Mouse (Mus musculus) liver, embryonic 11.5 days (tissue): ENCODE data around the gene Plcb4. TPM values are rescaled to one million over a fixed set of nuclear protein-coding genes. Genes with fewer than 3 reads are reported as not detected.

Source experiments
- ATAC-seq: fragments of 200-750 bp; cut with Nextera tagmentation; replicated peaks from 2 replicates; pipeline ENCODE4 v1.8.0; 2017; ENCODE audit warnings: moderate number of reproducible peaks, mild to moderate bottlenecking, moderate TSS enrichment, moderate library complexity; ENCODE audit not compliant: low FRiP score
- DNase-seq: peaks from one replicate; pipeline ENCODE4 v3.0.0-alpha.2; 2017; ENCODE audit warnings: low spot score
- H3K27ac ChIP-seq: fragments of 300-500 bp; sonication (generic); 2 replicates; pipeline ENCODE4 v1.5.1; 2014; ENCODE audit warnings: mild to moderate bottlenecking, low read depth, low read length, control low read depth
- H3K27me3 ChIP-seq: fragments of 300-500 bp; sonication (generic); replicated peaks from 2 replicates; pipeline ENCODE4 v1.6.1; 2014; ENCODE audit warnings: low read length, mixed read lengths; ENCODE audit not compliant: control insufficient read depth, insufficient read depth
- H3K36me3 ChIP-seq: fragments of 300-500 bp; sonication (generic); 2 replicates; pipeline ENCODE4 v1.6.1; 2014; ENCODE audit warnings: mild to moderate bottlenecking, low read length, moderate library complexity, mixed read lengths; ENCODE audit not compliant: control insufficient read depth, insufficient read depth
- H3K4me1 ChIP-seq: fragments of 300-500 bp; sonication (generic); replicated peaks from 2 replicates; pipeline ENCODE4 v1.6.1; 2014; ENCODE audit warnings: low read length, mixed read lengths; ENCODE audit not compliant: control insufficient read depth, insufficient read depth
- H3K4me2 ChIP-seq: fragments of 300-500 bp; sonication (generic); 2 replicates; pipeline ENCODE4 v1.6.1; 2014; ENCODE audit warnings: mild to moderate bottlenecking, control low read depth, moderate library complexity
- H3K4me3 ChIP-seq: fragments of 300-500 bp; sonication (generic); 2 replicates; pipeline ENCODE4 v1.5.1; 2014; ENCODE audit warnings: low read depth, low read length, control low read depth
- H3K9ac ChIP-seq: fragments of 300-500 bp; sonication (generic); 2 replicates; pipeline ENCODE4 v1.6.1; 2014; ENCODE audit warnings: low read depth, low read length, control low read depth
- H3K9me3 ChIP-seq: fragments of 300-500 bp; sonication (generic); 2 replicates; pipeline ENCODE4 v1.6.1; 2016; ENCODE audit warnings: low read length, inconsistent platforms, mixed read lengths; ENCODE audit not compliant: control insufficient read depth
- WGBS: fragments of 180-500 bp; shearing (Covaris S2); extraction: QIAGEN DNeasy Blood & Tissue Kit; methylation state at CpG from one replicate; pipeline ENCODE4 v1.1.7; 2014; 5-methylcytosine and 5-hydroxymethylcytosine counted together
- polyA plus RNA-seq: library from polyadenylated mRNA; unstranded; fragments of >200 nt; fragmentation: Nextera tagmentation; extraction: Ambion mirVana; gene quantifications from 2 replicates; pipeline ENCODE4 v1.2.1, GENCODE M21; 2014

Plcb4 gene
- polyA plus RNA-seq, 1 experiment from 2014 or later, result 10.3 TPM

DNA sequence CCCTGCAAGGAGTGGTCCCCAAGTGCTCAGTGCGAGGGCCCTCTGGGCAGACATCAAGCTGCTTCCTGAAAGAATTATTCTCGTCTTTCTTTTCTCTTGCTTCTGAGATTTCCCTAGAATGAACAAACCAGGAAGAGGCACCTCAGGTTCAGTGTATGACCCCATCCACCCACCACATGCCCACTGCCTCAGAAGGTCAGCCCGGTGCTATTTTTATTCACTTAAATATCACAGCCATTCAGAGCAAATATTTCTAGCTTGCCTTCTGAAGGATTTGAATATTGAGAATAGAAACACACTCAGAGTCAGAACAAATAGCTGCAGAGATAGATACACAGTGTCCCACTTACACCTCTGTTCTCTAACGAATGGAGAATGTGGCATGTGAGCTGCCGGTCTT lies 193.2 kb downstream of the Plcb4 start:
- DNase-seq, result no peak
- WGBS, result 84% methylated on average over 5 of the region's 5 CpGs
- Histone ChIP-seq H3K9ac (no peak overlapping the region), H3K27me3 (no peaks in the 10 kb centered on the region), H3K36me3 (no peaks in the 10 kb centered on the region), H3K27ac (no peak overlapping the region), H3K4me1 (no peaks in the 10 kb centered on the region), H3K4me2 (no peak overlapping the region), H3K9me3 (no peaks in the 10 kb centered on the region), H3K4me3 (no peak overlapping the region)
- ATAC-seq, result no peak

DNA sequence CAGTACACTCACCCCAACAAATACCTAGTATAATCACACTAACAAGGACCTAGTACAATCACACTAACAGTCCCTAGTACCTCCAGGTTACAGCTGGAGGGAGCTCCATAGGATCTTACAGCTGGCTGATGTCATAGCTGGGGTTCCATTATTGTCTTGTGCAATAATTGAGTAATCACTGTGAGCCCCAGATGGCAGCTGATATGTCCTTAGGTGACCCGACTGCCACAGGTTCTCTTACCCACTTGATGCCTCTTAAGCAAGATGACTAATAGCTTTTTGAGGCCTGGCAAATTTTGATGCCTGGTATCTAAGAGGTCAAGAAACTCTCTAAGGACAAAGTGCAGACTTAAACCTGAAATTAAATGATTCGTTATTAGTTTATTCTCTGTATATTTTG lies 194.3 kb downstream of the Plcb4 start:
- Histone ChIP-seq H3K36me3 (no peaks in the 10 kb centered on the region), H3K4me2 (no peak overlapping the region), H3K4me1 (no peaks in the 10 kb centered on the region), H3K9ac (no peak overlapping the region), H3K9me3 (no peaks in the 10 kb centered on the region), H3K27ac (no peak overlapping the region), H3K27me3 (no peaks in the 10 kb centered on the region), H3K4me3 (no peak overlapping the region)
- DNase-seq (no peak), ATAC-seq (no peak)
- 78% methylated on average over 2 of the region's 2 CpGs for WGBS

DNA sequence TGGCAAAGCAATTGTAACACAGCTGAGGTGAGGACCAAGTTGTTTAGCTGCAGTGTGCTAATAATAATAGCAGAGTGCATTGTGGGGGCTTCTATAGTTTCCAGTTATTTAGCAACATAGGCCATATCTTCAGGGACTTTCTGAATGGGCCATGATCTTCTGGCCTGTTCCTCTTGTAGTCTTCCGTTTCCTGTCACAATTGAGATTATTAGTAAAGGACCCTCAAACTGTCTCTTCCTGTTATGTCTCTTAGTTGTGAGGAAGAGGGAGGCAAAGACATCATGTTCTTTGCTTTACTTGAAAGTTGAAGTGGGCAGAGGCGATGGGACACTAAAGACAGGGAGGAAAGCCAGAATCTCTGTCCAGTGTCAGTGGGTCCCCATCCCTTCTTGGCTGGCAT lies 195.2 kb downstream of the Plcb4 start:
- Histone ChIP-seq H3K27me3 (no peaks in the 10 kb centered on the region), H3K4me1 (no peaks in the 10 kb centered on the region), H3K9me3 (no peaks in the 10 kb centered on the region), H3K4me2 (no peak overlapping the region), H3K4me3 (no peak overlapping the region), H3K9ac (no peak overlapping the region), H3K27ac (no peak overlapping the region), H3K36me3 (no peaks in the 10 kb centered on the region)
- DNase-seq, result no peak
- 75% methylated on average over 2 of the region's 2 CpGs for WGBS
- ATAC-seq, result no peak

DNA sequence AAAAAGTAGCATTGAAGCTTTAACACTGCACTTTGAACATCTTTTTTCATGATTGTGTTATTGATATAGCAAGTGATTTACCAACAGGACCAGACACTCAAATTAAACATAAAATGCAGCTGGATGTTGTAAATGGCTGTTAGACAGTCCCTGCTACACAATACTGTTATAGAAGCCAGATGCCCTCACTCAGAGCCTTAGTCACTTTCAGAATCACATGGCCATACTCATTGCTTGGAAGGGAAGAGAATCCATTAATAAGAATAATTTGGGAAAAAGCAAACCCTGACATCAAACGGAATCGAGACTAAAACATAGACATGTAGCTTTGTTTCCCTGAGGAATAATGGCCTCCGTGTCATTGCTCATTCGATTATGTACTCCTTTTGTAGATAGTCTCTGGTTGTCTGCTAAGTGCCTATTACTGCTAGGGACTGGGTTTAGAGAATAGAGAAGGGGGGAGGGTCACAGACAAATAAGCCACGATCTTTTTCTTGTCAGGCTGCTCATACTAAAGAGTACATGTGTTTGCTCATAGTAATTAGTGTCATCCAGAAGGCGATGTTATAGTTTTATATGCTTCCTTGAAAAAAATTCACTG lies 197.2 kb downstream of the Plcb4 start:
- Histone ChIP-seq H3K27me3 (no peaks in the 10 kb centered on the region), H3K4me2 (no peak overlapping the region), H3K27ac (no peak overlapping the region), H3K9me3 (no peaks in the 10 kb centered on the region), H3K4me3 (no peak overlapping the region), H3K36me3 (no peaks in the 10 kb centered on the region), H3K4me1 (no peaks in the 10 kb centered on the region), H3K9ac (no peak overlapping the region)
- DNase-seq (no peak), ATAC-seq (no peak)
- 82% methylated on average over 6 of the region's 6 CpGs for WGBS

DNA sequence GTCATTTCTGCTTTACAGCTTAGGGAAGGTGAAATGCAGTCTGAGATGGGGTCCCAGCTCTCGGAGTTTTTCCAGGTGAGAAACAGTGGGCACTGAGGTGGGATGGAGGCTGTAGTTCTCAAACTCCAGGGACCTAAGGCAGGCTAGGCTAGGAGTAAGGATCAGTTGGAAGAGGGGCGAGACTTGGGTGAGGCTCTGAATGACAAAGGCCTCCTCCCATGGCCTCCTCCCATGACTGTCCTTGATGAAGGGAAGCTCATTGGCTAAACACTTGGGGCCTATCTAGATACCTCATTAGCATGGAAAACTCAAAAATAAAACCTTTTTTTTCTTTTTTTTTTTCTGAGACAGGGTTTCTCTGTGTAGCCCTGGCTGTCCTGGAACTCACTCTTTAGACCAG lies 198.0 kb downstream of the Plcb4 start:
- H3K36me3 ChIP-seq, result no peaks in the 10 kb centered on the region
- no peak overlapping the region for H3K4me3 ChIP-seq
- no peak overlapping the region for H3K4me2 ChIP-seq
- no peak overlapping the region for H3K27ac ChIP-seq
- no peaks in the 10 kb centered on the region for H3K4me1 ChIP-seq
- H3K9ac ChIP-seq, result no peak overlapping the region
- no peak for DNase-seq
- ATAC-seq, result no peak
- H3K9me3 ChIP-seq, result no peaks in the 10 kb centered on the region
- WGBS, result 89% methylated on average over 2 of the region's 2 CpGs
- H3K27me3 ChIP-seq, result no peaks in the 10 kb centered on the region

DNA sequence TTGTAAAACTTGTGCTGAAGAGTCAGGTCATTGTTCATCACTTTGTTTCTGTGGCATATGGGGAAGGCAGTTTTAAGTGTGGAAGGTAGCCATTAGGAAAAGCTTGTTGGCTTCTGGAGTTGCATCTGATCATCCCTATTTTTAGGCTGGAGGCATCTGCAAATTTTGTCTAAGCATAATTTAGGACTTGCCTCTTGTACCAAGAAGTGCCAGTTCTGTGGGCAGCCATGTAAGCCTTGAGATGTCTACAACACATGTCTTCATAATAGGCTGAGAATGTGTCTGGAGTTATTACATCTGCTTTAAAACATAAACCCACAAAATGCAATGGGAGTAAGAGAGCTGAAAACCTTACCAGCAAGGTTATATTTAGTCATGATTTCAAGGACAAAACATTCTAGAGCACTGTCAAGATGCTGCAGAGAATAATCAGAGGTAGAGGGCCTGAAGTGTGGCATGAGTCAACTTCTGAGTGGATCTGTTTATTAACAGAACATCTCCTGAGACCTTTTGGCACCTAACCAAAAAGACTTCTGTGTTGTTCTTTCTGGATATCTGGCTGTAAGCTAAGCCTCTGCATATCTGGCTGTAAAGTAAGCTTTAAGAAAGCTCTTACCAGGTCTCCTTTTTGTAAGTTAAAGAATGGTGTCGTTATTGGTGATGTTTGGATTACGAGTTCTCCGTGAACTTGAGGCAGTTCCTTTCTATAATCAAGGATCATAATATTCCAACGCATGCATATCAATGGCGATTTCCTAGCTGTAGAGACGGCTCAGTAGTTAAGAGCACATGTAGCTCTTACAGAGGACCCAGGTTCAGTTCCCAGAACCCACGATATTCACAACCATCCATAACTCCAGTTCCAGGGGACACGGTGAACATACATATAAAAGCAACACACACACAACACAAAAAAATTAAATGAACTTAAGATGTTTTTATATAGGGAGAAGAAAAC lies 203.0 kb downstream of the Plcb4 start:
- Histone ChIP-seq H3K9me3 (no peaks in the 10 kb centered on the region), H3K4me1 (0 out of 2 replicates have a peak, but pooled peaks cover 4% of the 10 kb centered on the region), H3K36me3 (no peaks in the 10 kb centered on the region), H3K27ac (no peak overlapping the region), H3K4me3 (no peak overlapping the region), H3K9ac (no peak overlapping the region), H3K4me2 (no peak overlapping the region), H3K27me3 (no peaks in the 10 kb centered on the region)
- 85% methylated on average over 8 of the region's 8 CpGs for WGBS
- ATAC-seq (no peak), DNase-seq (no peak)

DNA sequence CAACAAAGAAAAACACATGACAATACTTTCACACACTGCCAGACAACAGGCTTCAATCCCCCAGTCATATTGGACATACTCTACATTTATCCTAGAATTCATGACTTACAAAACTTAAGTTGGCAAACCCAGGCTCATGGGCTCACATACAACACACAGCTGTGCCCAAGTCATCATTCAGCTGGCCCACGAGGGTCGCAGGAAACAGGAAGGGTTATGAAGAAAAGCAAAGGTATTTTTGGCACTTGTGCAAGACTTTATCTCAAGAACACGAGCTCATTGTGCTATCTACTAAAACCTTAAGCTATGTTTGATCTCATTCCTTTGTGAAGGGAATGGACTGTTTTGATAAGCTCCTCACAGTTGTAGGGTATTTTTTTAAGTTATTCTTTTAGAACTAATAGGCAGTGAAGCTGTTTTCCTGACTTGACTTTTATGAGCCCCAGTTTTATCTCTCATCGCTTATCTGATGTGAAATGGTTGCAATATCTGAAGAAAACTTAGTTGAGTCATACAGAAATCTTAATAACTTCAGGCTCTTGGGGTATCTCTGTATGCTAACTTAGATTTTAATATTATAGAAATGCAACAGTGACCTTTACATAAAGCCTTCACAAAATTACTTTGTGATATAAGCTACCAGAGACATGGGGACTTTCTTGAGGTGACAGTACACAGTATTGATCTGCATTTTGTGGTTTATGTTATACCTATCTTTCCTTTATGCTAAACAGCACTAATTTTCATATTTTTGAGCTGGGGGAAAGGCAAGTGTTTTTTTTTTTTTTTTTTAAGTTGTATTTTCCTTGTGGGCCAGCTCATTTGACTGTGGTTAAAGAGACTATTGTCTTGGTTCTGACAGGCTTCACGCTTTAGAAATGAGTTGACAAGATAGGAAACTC lies 203.9 kb downstream of the Plcb4 start:
- Histone ChIP-seq H3K9ac (no peak overlapping the region), H3K4me2 (no peak overlapping the region), H3K27ac (no peak overlapping the region), H3K27me3 (no peaks in the 10 kb centered on the region), H3K4me1 (0 out of 2 replicates have a peak, but pooled peaks cover 4% of the 10 kb centered on the region), H3K9me3 (no peaks in the 10 kb centered on the region), H3K4me3 (no peak overlapping the region), H3K36me3 (no peaks in the 10 kb centered on the region)
- WGBS, result 42% methylated on average over 5 of the region's 5 CpGs
- no peak for DNase-seq
- peak; percentile 73 for ATAC-seq

DNA sequence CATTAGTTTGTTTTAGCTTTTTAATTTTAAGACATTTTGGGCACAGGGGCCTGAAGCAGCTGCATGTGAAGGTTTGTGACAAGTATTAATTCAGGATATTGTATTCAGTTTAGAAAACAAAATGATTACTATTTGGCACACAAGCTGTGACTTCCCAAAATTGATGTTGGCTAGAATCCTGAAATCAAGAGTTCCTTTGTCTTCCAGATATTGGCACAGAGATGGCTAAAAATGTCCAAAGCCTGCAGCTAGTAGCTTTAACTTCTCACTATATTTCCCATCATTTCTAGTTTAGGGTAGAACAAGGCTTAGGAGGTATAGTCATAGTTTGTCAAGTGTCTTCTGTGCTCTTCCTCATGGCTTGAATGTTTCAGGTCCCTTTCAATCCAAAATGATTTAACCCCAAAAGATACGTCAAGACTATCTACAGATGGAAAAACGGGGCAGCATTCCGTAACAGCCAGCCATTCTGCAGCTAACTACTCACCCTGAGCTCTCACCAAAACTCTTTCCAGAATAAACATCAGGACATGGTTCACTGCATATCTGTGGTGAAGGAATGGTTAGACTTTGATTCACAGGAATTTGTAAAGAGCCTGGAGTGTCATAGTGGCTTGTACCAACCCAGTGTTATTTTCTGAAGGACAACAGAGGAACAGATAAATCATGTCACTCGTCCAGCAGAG lies 204.7 kb downstream of the Plcb4 start:
- Histone ChIP-seq H3K9me3 (no peaks in the 10 kb centered on the region), H3K9ac (no peak overlapping the region), H3K27me3 (no peaks in the 10 kb centered on the region), H3K4me1 (0 out of 2 replicates have a peak, but pooled peaks cover 4% of the 10 kb centered on the region), H3K4me2 (no peak overlapping the region), H3K36me3 (no peaks in the 10 kb centered on the region), H3K27ac (no peak overlapping the region), H3K4me3 (no peak overlapping the region)
- no peak for ATAC-seq
- 78% methylated on average over 4 of the region's 4 CpGs for WGBS
- DNase-seq, result no peak
